Mouse (Mus musculus): Measurements from ENCODE around the gene Prr7. TPM values are rescaled to one million over a fixed set of nuclear protein-coding genes. Genes with fewer than 3 reads are reported as not detected.

The Prr7 gene
- 1.6 and 2.2 TPM in 2 replicates for polyA plus RNA-seq (2015; fragmentation: Nextera tagmentation; extraction: Ambion mirVana)

DNA sequence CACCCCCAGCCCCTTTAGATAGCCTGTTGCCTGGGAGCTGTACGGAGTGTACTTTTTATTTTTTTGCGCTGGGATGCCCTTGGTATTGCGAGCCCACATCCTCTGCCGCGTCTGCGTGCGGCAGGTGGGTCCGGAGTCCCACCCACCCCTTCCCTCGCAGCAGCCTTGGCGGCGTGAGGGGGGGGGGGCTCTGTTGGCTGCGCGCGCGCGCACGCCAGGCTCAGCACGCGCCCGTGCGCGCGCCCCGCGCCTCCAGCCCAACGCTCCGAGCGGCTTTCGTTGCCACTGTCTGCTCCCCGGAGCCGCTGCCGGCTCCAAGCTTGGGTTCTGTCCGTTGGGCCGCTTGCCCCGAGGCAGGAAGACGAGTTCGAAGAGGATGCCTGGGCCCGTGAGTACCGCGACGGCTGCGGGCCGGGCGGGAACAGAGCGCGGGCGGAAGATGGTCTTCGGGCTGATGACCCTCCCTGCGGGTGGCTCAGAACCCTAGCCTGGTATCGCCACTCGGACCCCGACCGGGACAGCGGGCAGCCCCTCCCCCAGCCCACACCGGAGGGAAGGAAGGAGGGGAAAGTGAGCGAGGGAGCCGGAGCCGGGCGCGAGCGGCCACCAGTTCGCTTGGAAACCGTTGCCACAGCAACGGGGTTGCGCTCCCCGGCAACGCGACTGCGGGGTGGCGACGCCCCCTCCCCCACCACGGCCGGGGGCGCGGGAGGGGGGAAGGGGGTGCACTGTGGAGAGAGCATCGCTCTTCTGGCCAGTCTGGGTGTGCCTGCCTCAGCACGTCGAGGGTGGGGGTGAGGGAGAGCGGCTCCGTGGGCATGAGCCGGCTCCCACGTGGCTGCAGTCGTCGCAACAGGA lies at the start of gene Prr7:
Prr7 (plus strand) TSS at position 241 of the 858 bp plus-strand sequence.
- Histone ChIP-seq H3K4me2 (peak within 1 kb of the TSS; percentile 75), H3K9ac (peak within 1 kb of the TSS; percentile 89), H3K27me3 (no peaks in the 10 kb centered on the region), H3K9me3 (replicated peaks) (no peaks in the 10 kb centered on the region), H3K36me3 (ENCODE audit: poor library complexity, severe bottlenecking) (peaks cover 31% of the 10 kb centered on the region), H3K27ac (peak within 1 kb of the TSS; percentile 98), H3K4me1 (peaks cover 51% of the 10 kb centered on the region), H3K4me3 (peak within 1 kb of the TSS; percentile 68)
- WGBS, result under 1% methylated on average over 71 of the region's 84 CpGs
- ATAC-seq, result peak; percentile 82

DNA sequence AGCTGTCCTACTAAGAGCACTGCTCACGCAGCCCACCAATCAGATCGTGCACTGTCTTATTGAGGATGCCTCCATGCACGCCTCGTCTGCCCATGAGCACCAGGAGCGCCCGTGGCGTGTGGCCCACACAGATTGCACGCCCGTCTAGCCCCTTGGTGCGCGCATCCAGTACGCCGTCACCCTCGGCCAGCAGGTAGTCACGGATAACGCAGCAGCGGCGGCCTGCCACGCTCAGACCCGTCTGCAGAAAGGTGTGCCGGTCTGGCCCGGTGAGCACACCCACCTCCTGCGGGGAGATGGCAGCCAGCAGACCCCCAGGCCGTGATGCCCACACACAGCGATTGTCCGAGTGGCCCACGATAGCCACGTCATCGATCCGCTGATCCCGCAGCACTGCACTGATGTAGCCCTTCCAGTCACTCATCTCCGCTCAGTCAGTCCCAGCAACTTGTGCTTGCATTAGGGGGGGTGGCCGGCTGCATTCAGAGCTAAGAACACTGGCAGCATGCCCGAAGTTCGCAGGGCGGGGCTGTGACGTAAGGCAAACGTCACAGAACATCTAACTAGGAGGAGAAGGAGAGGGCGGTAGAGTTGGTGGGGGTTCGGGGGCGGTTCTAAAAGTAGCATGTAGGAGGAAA lies 49.2 kb upstream of the Prr7 start, which contains the start of gene Pfn3:
Pfn3 (minus strand) TSS at position 490 of the 638 bp plus-strand sequence.
- 8% methylated on average over 41 of the region's 41 CpGs for WGBS
- Histone ChIP-seq H3K27ac (no peak within 1 kb of the TSS), H3K4me1 (peaks cover 16% of the 10 kb centered on the region), H3K27me3 (peaks cover 31% of the 10 kb centered on the region), H3K4me2 (peak within 1 kb of the TSS; percentile 66), H3K9me3 (replicated peaks) (no peaks in the 10 kb centered on the region), H3K4me3 (peak within 1 kb of the TSS; percentile 36), H3K36me3 (ENCODE audit: poor library complexity, severe bottlenecking) (no peaks in the 10 kb centered on the region), H3K9ac (peak within 1 kb of the TSS; percentile 66)
- ATAC-seq, result peak; percentile 77

DNA sequence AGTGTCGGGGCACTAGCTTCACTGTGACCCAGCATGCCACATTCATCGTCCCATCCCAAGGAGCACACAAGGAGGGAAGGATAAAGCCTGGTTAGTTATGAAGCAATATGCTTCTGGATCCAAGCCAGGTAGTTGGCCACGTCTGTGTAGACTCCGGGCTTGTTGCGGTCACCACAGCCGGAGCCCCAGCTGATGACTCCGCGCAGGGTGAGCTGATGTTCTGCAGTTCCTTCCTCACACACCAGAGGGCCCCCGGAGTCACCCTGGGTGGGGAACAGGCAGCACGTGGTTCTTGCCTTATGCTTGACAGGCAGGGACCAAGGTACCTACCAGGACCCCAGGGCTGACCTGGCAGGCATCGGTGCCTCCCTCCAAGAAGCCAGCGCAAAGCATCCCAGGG lies 46.1 kb upstream of the Prr7 start:
- H3K36me3 ChIP-seq (ENCODE audit: poor library complexity, severe bottlenecking), result no peaks in the 10 kb centered on the region
- H3K4me3 ChIP-seq, result no peak overlapping the region
- no peak overlapping the region for H3K9ac ChIP-seq
- H3K4me2 ChIP-seq, result peak overlapping the region; percentile 35
- no peak overlapping the region for H3K27ac ChIP-seq
- H3K27me3 ChIP-seq, result peaks cover 59% of the 10 kb centered on the region
- peaks cover 29% of the 10 kb centered on the region for H3K4me1 ChIP-seq
- 13% methylated on average over 12 of the region's 12 CpGs for WGBS
- no peaks in the 10 kb centered on the region for H3K9me3 ChIP-seq (replicated peaks)
- peak; percentile 67 for ATAC-seq

DNA sequence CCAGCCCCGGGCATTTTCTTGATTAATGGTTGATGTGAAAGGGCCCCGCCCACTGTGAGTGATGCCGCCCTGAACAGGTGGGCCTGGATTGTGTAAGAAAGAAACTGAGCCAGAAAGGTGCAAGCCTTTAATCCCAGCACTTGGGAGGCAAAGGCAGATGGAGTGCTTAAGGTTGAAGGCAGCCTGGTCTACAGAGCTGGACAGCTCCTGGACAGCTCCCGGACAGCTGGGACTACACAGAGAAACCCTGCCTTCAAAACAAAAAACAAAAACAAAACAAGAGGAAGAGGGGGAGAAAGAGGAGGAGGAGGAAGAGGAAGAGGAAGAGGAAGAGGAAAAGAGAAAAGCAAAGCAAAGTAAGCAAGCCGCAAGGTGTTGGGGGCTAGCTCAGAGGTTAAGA lies 44.9 kb upstream of the Prr7 start:
- Histone ChIP-seq H3K4me3 (no peak overlapping the region), H3K9ac (no peak overlapping the region), H3K4me1 (peaks cover 29% of the 10 kb centered on the region), H3K27ac (no peak overlapping the region), H3K9me3 (replicated peaks) (no peaks in the 10 kb centered on the region), H3K4me2 (no peak overlapping the region), H3K36me3 (ENCODE audit: poor library complexity, severe bottlenecking) (no peaks in the 10 kb centered on the region), H3K27me3 (peaks cover 52% of the 10 kb centered on the region)
- no peak for ATAC-seq
- 85% methylated on average over 5 of the region's 5 CpGs for WGBS

DNA sequence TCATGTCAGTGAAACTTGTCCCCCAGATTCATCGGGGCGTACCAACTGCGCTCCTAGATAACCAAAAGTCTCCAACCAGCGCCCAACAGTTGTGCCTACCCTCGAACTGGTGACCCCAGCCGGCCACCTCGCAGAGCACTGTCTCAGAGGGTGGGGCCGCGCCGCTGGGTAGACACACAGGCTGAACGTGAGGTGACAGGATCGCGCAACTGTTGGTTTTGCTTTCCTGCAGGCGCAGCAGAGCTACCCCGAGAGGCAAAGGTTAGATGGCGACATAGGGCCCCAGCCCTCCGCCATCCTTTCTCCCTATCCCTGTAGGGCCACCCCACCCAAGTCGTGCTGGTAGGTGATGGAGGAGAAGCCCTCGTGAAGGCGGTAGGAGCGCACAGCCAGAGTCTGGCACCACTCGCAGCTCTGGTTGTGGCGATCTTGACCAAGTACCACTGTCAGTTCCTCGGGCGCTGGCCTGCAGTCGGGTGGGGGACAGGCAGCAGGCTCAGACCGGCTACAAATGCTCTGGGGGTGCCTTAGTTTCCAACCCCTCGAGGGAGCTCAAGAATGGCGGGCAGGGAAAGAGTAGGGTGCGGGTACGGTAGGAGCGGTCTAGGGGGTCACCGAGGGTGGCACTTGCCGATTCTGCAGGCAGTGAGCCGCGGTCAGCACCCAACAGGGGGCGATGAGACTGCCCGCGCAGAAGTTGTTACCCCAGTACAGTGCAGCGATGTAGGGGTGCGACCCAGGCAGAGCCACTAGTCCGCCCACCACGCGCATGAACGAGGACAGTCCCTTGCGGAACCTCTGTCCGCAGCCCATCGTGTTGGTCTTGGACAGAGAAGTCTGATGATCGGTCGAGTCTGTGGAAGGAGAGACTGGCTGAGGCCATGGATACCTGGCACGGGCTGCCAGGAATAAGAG lies 43.8 kb upstream of the Prr7 start:
- no peaks in the 10 kb centered on the region for H3K36me3 ChIP-seq (ENCODE audit: poor library complexity, severe bottlenecking)
- 33% methylated on average over 51 of the region's 51 CpGs for WGBS
- peak overlapping the region; percentile 49; the same call in 1 of the 2 replicates for H3K4me2 ChIP-seq
- H3K9me3 ChIP-seq (replicated peaks), result no peaks in the 10 kb centered on the region
- H3K27ac ChIP-seq, result no peak overlapping the region
- H3K4me1 ChIP-seq, result peaks cover 21% of the 10 kb centered on the region
- peak overlapping the region; percentile 25 for H3K4me3 ChIP-seq
- peaks cover 52% of the 10 kb centered on the region for H3K27me3 ChIP-seq
- no peak overlapping the region for H3K9ac ChIP-seq
- no peak for ATAC-seq

DNA sequence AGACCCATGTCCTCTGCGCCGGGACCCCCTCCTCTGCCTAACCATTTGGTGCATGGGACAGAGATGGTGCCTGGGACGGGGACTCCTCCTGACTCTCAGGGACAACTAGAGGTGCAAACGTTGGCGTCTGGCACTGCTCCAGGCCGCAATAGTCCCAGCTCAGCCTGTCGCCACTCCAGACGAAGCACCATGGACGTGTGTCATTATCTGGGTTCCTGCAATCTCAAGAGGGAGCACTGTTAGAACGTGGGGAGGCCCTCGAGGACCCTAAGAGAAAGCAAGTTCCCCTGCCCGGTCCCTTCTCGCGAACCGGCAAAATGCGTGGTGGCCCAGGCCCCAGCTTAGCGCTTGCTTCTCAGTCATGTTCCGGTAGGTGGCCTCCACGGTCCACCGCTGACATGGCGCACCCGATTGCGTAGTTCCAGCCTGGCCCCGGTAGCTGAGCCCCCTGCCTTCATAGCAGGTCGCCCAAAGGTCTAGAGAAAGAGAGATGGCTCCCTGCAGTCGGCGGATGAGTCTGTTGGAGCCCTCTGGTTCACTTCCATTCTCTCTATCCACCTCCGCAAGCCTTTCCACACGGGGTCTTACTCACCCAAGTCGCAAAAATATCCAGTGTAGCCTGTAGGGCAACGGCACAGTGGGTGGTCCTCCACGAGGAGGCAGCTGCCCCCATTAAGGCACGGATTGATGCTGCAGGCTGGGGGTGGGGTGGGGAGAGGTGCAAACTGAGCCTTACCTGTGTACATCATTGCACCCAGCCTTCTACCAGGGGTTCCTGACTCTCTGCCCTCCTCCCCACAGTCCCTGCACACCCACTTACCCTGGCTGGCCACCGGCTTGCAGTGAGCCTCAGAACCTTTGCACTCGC lies 42.9 kb upstream of the Prr7 start:
- Histone ChIP-seq H3K27ac (no peak overlapping the region), H3K4me3 (peak overlapping the region; percentile 25), H3K4me1 (peaks cover 20% of the 10 kb centered on the region), H3K9me3 (replicated peaks) (no peaks in the 10 kb centered on the region), H3K4me2 (peak overlapping the region; percentile 49), H3K27me3 (peaks cover 52% of the 10 kb centered on the region), H3K36me3 (ENCODE audit: poor library complexity, severe bottlenecking) (no peaks in the 10 kb centered on the region), H3K9ac (0 out of 2 replicates have a peak overlapping the region, but pooled peaks have one; percentile 41)
- WGBS, result 11% methylated on average over 35 of the region's 35 CpGs
- ATAC-seq, result peak; percentile 75

DNA sequence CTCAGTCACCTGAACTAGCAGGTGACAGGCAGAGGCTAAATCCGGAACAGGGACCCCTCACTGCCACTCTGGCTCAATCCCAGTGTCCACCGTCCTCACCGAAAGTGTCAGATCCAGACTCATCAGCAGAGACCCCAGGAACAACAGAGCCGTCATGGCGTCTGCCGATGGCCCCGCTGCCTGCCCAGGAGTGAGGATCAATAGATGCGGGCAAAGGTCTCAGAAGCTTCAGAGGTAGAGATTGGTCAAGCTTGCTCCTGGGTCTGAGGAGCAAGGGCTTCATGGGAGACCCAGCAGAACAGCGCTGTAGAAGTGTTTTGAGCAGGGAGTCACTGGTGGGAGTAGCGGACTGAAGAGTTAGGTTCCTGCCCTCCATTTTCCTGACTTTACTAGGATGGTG lies 37.5 kb upstream of the Prr7 start, which contains the start of gene F12:
F12 (minus strand) TSS at position 181 of the 400 bp plus-strand sequence.
- H3K9ac ChIP-seq, result no peak within 1 kb of the TSS
- H3K4me3 ChIP-seq, result no peak within 1 kb of the TSS
- ATAC-seq, result no peak
- no peak within 1 kb of the TSS for H3K4me2 ChIP-seq
- peaks cover 11% of the 10 kb centered on the region for H3K27me3 ChIP-seq
- 89% methylated on average over 10 of the region's 10 CpGs for WGBS
- no peak within 1 kb of the TSS for H3K27ac ChIP-seq
- no peaks in the 10 kb centered on the region for H3K36me3 ChIP-seq (ENCODE audit: poor library complexity, severe bottlenecking)
- no peaks in the 10 kb centered on the region for H3K9me3 ChIP-seq (replicated peaks)
- H3K4me1 ChIP-seq, result peaks cover under 1% of the 10 kb centered on the region; the same call in 1 of the 2 replicates

DNA sequence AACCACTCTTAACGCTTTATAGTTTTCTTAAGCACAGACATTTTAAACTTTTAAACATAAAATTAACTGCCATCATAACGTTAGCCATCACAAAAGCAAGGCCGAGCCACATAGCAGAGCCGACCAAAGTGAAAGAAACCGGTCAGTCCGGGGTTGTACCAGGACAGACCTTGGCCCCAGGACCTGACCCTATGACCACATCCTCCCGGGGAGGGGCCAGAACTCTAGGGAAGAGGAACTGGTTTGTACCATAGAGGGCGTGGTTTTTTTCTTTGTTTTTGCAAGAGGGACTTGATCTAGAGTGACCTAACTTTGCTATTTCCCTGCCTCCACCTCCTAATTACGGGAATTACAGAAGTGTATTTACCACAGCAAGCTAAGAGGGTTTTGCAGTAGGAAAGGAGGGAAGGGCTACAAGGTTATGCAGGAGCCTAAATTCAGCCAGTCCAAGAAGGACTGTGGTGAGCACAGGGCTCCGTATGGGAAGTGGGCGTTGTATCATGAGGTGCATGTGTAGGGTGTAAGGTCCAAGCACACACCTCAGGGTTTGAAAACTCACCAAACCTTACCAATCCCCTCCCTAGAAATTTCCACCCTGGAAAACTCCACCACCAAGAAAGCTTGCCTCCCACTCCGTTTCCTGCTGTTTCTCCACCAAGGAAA lies 34.7 kb upstream of the Prr7 start:
- no peak overlapping the region for H3K4me2 ChIP-seq
- no peaks in the 10 kb centered on the region for H3K27me3 ChIP-seq
- H3K36me3 ChIP-seq (ENCODE audit: poor library complexity, severe bottlenecking), result no peaks in the 10 kb centered on the region
- no peak overlapping the region for H3K27ac ChIP-seq
- no peak overlapping the region for H3K4me3 ChIP-seq
- no peaks in the 10 kb centered on the region for H3K4me1 ChIP-seq
- H3K9ac ChIP-seq, result no peak overlapping the region
- H3K9me3 ChIP-seq (replicated peaks), result no peaks in the 10 kb centered on the region
- WGBS, result 80% methylated on average over 12 of the region's 12 CpGs
- ATAC-seq, result no peak

DNA sequence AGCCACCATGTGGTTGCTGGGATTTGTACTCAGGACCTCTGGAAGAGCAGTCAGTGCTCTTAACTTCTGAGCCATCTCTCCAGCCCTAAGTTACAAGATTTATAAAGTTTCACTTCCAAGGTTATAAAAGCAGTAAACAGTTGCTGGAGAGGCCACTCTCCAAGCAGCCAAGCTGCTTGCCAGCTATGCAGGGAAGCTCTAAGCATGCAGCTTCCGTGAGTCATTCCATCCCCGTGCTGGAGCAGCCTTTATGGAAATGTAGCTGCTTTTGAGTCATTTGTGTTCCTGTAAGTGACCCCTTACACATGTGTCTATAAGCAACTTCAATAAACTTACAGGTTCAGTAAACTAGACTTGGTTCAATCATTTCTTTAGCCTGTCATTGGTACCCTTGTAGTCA lies 33.5 kb upstream of the Prr7 start:
- no peak overlapping the region for H3K4me2 ChIP-seq
- H3K9me3 ChIP-seq (replicated peaks), result no peaks in the 10 kb centered on the region
- ATAC-seq, result no peak
- H3K9ac ChIP-seq, result no peak overlapping the region
- H3K4me1 ChIP-seq, result no peaks in the 10 kb centered on the region
- H3K36me3 ChIP-seq (ENCODE audit: poor library complexity, severe bottlenecking), result no peaks in the 10 kb centered on the region
- 93% methylated on average over 2 of the region's 2 CpGs for WGBS
- no peak overlapping the region for H3K27ac ChIP-seq
- H3K4me3 ChIP-seq, result no peak overlapping the region
- H3K27me3 ChIP-seq, result no peaks in the 10 kb centered on the region

DNA sequence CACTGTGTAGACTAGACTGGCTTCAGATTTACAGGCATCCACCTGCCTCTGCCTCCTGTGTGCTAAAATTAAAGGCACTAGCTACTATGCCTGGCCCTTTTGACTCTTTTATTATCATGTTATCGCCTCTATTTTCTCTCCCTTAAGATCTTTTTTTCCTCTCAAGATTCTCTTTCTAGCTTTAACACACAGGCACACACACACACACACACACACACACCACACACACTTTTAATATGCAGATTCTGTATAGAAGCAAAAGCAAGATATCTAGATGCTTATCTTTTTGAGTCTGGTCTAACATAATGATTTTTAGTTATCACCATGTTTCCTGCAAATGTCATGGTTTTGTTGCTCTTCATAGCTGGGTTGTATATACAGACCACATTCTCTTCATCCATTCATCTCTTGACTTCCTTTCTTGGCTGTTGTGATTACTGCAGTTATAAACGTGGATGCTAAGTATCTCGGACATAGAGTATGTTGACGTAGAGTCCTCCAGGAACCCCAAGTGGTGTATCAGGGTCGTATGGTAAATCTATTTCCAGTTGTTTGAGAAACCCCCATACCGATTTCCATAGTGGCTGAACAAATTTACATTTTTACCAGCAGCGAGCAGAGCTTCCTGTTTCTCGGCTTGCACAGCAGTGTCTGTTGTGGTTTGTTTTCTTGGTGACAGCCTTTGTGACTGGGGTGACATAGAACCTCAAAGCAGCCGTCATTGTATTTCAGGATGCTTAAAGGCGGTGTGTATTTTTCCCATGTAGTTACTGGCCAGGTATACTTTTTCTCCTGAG lies 32.0 kb upstream of the Prr7 start:
- H3K36me3 ChIP-seq (ENCODE audit: poor library complexity, severe bottlenecking), result no peaks in the 10 kb centered on the region
- no peak overlapping the region for H3K4me2 ChIP-seq
- no peak overlapping the region for H3K9ac ChIP-seq
- no peaks in the 10 kb centered on the region for H3K27me3 ChIP-seq
- 78% methylated on average over 10 of the region's 10 CpGs for WGBS
- H3K4me1 ChIP-seq, result no peaks in the 10 kb centered on the region
- no peak overlapping the region for H3K4me3 ChIP-seq
- no peak overlapping the region for H3K27ac ChIP-seq
- no peak for ATAC-seq
- no peaks in the 10 kb centered on the region for H3K9me3 ChIP-seq (replicated peaks)

Measured in forebrain, embryonic 13.5 days (tissue).